Mouse (Mus musculus): ENCODE results near the gene Nap1l4.
"Not testable (repeated sequence)": the region's sequence is repeated elsewhere in the genome, so short reads cannot be mapped to it uniquely, and the experiment has no call there.

The Nap1l4 gene

GRCm38 (mm10) chr7:143548976-143549457, at the start of gene Nap1l4:
Nap1l4 (minus strand) TSS chr7:143549106.
- peak; percentile 99 for DNase-seq (ENCODE audit: low read depth)

- DNase-seq (ENCODE audit: low read depth): no peak
These were observed 46.0 kb upstream of the Nap1l4 start for GRCm38 (mm10) chr7:143594865-143595264.

- DNase-seq (ENCODE audit: low read depth): no peak
These were observed 43.3 kb upstream of the Nap1l4 start for GRCm38 (mm10) chr7:143592255-143592654.

- no peak for DNase-seq (ENCODE audit: low read depth)
These were observed 39.1 kb upstream of the Nap1l4 start for GRCm38 (mm10) chr7:143588006-143588405.

- no peak for DNase-seq (ENCODE audit: low read depth)
These were observed 38.7 kb upstream of the Nap1l4 start for GRCm38 (mm10) chr7:143587586-143587985.

GRCm38 (mm10) chr7:143583956-143584355, 35.0 kb upstream of the Nap1l4 start:
- DNase-seq (ENCODE audit: low read depth): peak; percentile 87

GRCm38 (mm10) chr7:143583025-143583424, 34.1 kb upstream of the Nap1l4 start:
- DNase-seq (ENCODE audit: low read depth): no peak

- no peak for DNase-seq (ENCODE audit: low read depth)
These were observed 26.8 kb upstream of the Nap1l4 start for GRCm38 (mm10) chr7:143575751-143576150.

- DNase-seq (ENCODE audit: low read depth): no peak
These were observed 16.7 kb upstream of the Nap1l4 start for GRCm38 (mm10) chr7:143565648-143566039.

GRCm38 (mm10) chr7:143565015-143565647, 16.2 kb upstream of the Nap1l4 start:
- no peak for DNase-seq (ENCODE audit: low read depth)

GRCm38 (mm10) chr7:143563787-143564186, 14.9 kb upstream of the Nap1l4 start:
- DNase-seq (ENCODE audit: low read depth): no peak

- no peak for DNase-seq (ENCODE audit: low read depth)
These were observed 8.7 kb upstream of the Nap1l4 start for GRCm38 (mm10) chr7:143557616-143558015.

- DNase-seq (ENCODE audit: low read depth): no peak
These were observed 8.2 kb upstream of the Nap1l4 start for GRCm38 (mm10) chr7:143556964-143557610.

GRCm38 (mm10) chr7:143549588-143550220, 798 bp upstream of the Nap1l4 start:
- no peak for DNase-seq (ENCODE audit: low read depth)

- DNase-seq (ENCODE audit: low read depth): peak; percentile 90
These were observed 510 bp downstream of the Nap1l4 start for GRCm38 (mm10) chr7:143548231-143548961.

GRCm38 (mm10) chr7:143546554-143546953, 2.4 kb downstream of the Nap1l4 start:
- peak; percentile 64 for DNase-seq (ENCODE audit: low read depth)

GRCm38 (mm10) chr7:143544368-143544767, 4.5 kb downstream of the Nap1l4 start:
- peak; percentile 79 for DNase-seq (ENCODE audit: low read depth)

- DNase-seq (ENCODE audit: low read depth): no peak
These were observed 10.2 kb downstream of the Nap1l4 start for GRCm38 (mm10) chr7:143538671-143539070.

- DNase-seq (ENCODE audit: low read depth): not testable (repeated sequence)
These were observed 10.7 kb downstream of the Nap1l4 start for GRCm38 (mm10) chr7:143538229-143538628.

GRCm38 (mm10) chr7:143536251-143536650, 12.7 kb downstream of the Nap1l4 start:
- DNase-seq (ENCODE audit: low read depth): no peak

- DNase-seq (ENCODE audit: low read depth): no peak
These were observed 15.6 kb downstream of the Nap1l4 start for GRCm38 (mm10) chr7:143533284-143533683.

GRCm38 (mm10) chr7:143532410-143532809, 16.5 kb downstream of the Nap1l4 start:
- DNase-seq (ENCODE audit: low read depth): no peak

All from naive thymus-derived CD4-positive, alpha-beta T cell, adult 2 months (primary cell).